Mouse (Mus musculus) olfactory bulb, adult 2 months (tissue): ENCODE measurements around the gene Slpi. TPM values are rescaled to one million over a fixed set of nuclear protein-coding genes. Genes with fewer than 3 reads are reported as not detected.

Source experiments
- H3K27ac ChIP-seq: fragments of 200-500 bp; 2 replicates; pipeline ENCODE4 v1.5.1; 2012; ENCODE audit warnings: low read depth, low read length; ENCODE audit not compliant: insufficient read depth
- H3K4me1 ChIP-seq: fragments of 200-500 bp; 2 replicates; pipeline ENCODE4 v1.6.1; 2012; ENCODE audit warnings: low read length; ENCODE audit not compliant: control insufficient read depth, insufficient read depth
- H3K4me3 ChIP-seq: fragments of 200-500 bp; 2 replicates; pipeline ENCODE4 v1.5.1; 2012; ENCODE audit warnings: mild to moderate bottlenecking, low read depth, low read length, moderate library complexity; ENCODE audit not compliant: insufficient read depth
- CTCF ChIP-seq: fragments of 200-500 bp; IDR thresholded peaks from 2 replicates; pipeline ENCODE4 v1.5.1; 2012; ENCODE audit warnings: low read depth, mild to moderate bottlenecking, low read length, moderate library complexity; ENCODE audit not compliant: insufficient read depth
- POLR2A ChIP-seq: fragments of 200-500 bp; IDR thresholded peaks from 2 replicates; pipeline ENCODE4 v1.6.1; 2012; ENCODE audit warnings: mild to moderate bottlenecking, low read depth, low read length, moderate library complexity; ENCODE audit not compliant: insufficient read depth
- WGBS: fragments of 180-500 bp; shearing (Covaris S2); methylation state at CpG from one replicate; pipeline ENCODE4 v1.1.7; 2018; 5-methylcytosine and 5-hydroxymethylcytosine counted together
- polyA plus RNA-seq: library from polyadenylated mRNA; stranded (reverse); fragments of >200 nt; gene quantifications from 2 replicates; pipeline ENCODE4 v1.2.4, GENCODE M21; 2012; ENCODE audit warnings: low replicate concordance; ENCODE audit not compliant: missing spikeins, insufficient read depth, insufficient read length

The Slpi gene
- polyA plus RNA-seq, 1 experiment: not detected

DNA sequence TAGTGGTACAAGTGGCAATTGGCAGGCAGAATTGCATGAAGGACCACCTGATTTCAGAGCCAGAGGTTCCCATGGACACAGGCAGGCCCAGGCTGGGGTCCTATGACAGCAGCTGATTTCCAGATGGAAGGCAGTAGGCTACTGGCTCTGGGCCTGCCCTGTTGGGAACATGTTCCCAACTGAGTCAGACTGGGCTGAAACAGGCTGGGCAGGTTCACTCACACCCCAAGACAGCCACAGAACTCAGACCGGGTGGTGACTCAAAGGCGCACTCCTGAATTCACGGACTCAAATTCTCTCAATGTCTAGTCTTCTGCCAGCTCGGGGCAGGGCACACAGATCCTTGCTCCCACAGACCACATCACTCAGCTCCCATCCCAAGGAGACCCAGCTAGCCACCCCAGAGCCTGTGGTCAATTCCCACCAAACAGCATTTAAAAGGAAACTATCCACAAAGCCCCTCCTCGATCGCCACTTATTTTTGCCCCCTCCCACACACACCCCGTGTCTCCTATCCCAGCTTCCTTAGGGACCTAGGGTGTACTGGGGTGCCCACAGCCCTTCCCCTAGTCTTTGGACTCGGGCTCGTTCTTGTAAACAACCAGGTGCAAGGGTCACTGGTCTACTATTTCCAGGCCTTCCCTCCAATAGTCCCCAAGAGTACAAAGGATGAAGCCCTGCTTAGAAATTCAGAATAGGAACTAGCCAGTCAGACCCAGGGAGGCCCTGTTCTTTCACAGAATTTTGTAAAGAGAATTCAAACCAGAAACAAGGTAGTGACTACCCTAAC, 43.0 kb upstream of the Slpi start:
- TF ChIP-seq CTCF: no peak
- TF ChIP-seq POLR2A: no peak
- Histone ChIP-seq H3K4me1 (peaks cover 33% of the 10 kb centered on the region), H3K27ac (0 out of 2 replicates have a peak overlapping the region, but pooled peaks have one; percentile 38), H3K4me3 (no peak overlapping the region)
- WGBS: 68% methylated on average over 9 of the region's 9 CpGs

DNA sequence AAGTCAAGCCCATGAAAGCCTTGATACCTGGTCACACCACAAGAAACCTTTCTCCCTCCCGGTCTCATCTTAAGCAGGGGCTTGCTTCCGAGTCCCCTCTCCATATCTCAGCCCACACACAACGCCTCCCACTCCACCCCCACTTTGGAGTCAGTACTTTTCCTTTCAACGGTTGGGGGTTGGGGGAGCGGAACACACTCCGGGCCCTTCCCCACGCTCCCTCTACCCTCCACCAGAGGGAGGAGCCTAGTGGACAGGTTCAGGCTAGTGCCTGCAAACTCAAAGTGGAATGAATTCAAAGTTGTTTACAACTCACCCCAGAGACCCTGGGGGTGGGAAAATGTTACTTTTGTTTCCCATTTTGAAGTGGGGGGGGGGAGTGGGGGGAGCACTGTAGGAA, 41.8 kb upstream of the Slpi start:
- no peak overlapping the region for H3K4me3 ChIP-seq
- WGBS: 26% methylated on average over 7 of the region's 7 CpGs
- TF ChIP-seq POLR2A (no peak), CTCF (no peak)
- peaks cover 32% of the 10 kb centered on the region for H3K4me1 ChIP-seq
- H3K27ac ChIP-seq: no peak overlapping the region

DNA sequence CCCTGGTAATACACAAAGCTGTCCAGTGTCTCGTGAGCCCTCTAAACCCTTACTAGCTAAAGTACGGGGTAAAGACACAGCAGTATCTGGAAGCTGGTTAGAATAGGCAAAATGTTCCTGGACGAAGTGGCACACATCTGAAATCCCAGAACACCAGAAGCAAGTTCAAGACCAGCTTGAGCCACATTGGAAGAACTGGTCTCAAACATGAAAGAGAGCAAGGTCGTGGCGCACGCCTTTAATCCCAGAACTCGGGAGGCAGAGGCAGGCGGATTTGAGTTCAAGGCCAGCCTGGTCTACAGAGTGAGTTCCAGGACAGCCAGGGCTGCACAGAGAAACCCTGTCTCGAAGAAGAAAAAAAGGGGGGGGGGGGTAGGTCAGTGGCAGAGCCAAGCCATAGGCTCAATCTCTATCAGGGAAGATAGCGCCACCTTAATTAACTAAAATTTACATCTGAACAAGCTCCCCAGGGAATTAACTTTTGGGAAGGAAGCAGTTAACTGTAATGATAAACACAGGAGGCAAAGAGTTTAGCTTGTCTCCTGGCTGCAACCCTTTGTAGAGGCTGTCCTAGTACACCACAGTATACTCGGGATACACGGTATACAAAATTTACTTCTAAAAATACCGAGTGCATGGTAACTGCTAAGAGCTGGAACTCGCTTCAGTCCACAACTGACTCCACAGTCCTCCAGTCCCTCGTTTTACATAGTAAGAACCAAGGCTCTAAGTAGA, 41.2 kb upstream of the Slpi start:
- no peak for TF ChIP-seq POLR2A
- TF ChIP-seq CTCF: no peak
- peaks cover 32% of the 10 kb centered on the region for H3K4me1 ChIP-seq
- WGBS: 65% methylated on average over 15 of the region's 15 CpGs
- H3K27ac ChIP-seq: no peak overlapping the region
- H3K4me3 ChIP-seq: no peak overlapping the region

DNA sequence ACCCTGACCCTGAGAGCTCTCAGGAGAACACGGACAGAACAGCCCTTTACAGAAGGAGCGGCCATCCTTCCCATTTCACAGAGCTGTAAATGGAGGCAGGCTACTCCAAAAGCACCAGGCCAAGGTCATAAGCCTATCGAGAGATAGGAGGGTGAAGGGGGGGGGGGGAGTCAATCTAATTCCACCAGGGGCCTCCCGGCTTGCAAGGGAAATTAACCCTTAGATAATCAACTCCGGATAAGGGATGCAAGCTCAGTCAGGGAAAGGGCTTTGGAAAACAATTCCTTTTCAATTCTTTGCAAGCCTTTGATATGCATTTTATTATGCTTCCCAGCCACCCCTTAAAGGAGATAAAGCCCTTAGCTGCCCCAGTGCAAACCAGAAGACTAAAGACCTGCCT, 39.6 kb upstream of the Slpi start:
- Histone ChIP-seq H3K27ac (no peak overlapping the region), H3K4me3 (no peak overlapping the region), H3K4me1 (peaks cover 30% of the 10 kb centered on the region)
- WGBS: 51% methylated on average over 5 of the region's 5 CpGs
- TF ChIP-seq POLR2A (no peak), CTCF (no peak)

DNA sequence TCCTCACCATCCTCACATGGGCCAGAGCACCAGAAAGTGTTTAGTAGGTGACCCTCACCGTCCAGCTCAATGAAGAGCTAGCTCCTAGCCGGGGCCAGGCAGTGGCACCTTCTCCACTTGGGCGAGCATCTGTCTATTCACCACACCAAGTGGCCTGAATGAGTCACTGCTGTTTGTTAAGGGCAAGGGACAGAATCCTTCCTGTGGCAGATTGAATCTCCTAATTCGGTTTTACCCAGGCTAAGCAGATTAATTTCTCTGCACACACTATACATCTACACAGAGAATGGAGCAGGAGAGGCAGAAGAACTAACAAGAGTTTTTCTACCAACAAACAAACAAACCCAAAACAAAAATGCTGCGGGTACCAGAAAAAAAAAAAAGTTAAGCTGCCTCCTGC, 38.1 kb upstream of the Slpi start:
- no peak for TF ChIP-seq CTCF
- WGBS: 88% methylated on average over 5 of the region's 5 CpGs
- H3K27ac ChIP-seq: no peak overlapping the region
- peaks cover 18% of the 10 kb centered on the region for H3K4me1 ChIP-seq
- H3K4me3 ChIP-seq: no peak overlapping the region

DNA sequence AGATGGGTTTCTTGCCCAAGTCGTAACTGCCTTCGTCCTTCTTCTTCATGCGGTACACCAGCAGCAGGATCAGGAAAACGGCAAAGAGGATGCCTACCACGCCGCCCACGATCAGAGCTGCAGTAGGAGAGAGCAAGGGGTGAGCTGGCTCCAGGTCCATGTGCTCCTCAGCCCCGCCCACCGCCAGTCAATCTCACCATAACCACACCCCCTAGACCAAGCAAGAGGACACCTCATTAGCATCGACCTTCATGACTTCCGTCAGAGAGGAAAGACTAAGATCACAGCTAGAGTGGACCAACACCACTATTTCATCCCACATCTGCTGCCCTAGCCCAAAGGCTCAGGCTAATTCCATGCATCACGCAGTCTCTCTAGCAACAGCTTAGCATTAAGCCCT, 37.2 kb upstream of the Slpi start:
- H3K27ac ChIP-seq: no peak overlapping the region
- no peak overlapping the region for H3K4me3 ChIP-seq
- 43% methylated on average over 12 of the region's 12 CpGs for WGBS
- TF ChIP-seq POLR2A: no peak
- TF ChIP-seq CTCF: no peak
- H3K4me1 ChIP-seq: peaks cover 12% of the 10 kb centered on the region

DNA sequence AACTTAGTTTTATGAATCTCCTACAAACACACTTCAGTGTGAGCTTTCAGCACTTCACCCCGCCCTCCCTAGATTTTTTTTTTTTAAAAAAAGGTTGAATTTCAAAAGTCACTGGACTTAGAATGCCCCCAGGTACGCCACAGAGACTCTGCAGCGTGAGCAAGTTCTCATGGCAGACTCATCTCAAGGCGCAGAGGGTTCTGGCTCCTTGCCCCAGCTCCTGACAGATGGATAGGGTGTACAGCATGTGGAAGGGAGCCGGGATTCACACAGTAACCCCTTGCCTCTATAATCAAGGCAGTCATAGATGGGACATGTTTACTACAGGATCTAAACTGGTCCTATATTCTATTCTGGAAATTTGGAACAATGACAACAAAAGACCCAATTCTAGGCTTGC, 36.5 kb upstream of the Slpi start:
- TF ChIP-seq POLR2A: no peak
- TF ChIP-seq CTCF: no peak
- H3K27ac ChIP-seq: no peak overlapping the region
- no peak overlapping the region for H3K4me3 ChIP-seq
- WGBS: 80% methylated on average over 5 of the region's 5 CpGs
- H3K4me1 ChIP-seq: peaks cover 5% of the 10 kb centered on the region

DNA sequence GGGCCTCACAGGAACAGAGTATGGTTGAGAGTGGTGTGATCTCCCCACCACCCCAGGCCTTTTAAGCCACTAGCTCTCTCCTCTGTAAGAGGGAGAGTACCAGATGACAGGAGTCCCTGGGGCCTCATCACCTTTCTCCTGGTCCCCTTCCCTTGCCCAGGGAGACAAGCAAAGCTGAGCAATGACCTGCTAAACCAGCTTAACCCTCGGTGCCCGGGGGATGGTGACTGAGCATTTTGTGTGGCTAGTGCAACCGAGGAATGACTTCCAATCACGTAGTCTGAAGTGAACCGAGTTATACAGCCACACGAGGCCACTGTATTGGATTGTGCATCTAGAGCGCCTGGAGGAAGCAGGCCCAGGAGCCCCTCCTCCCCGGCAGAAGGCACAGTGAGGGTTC, 35.5 kb upstream of the Slpi start:
- WGBS: 91% methylated on average over 8 of the region's 8 CpGs

DNA sequence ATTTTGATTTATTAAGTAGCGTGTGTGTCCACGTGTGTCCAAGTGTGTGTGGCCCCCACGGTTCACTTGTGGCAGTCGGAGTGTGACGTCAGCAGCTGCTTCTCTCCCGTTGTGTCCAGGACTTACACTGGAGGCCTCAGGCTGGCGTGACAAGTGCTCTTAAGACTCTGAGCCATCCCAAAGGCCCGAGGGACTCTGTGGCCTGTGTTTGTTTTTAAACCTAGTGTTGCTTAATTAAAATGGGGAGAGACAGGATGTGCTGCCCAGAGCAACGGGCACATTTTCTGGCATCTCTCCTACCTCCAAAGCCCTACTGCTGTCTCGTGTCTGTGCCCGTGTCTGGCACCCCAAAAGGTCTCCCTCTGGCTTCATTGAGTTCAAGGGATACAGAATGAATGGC, 34.6 kb upstream of the Slpi start:
- no peak overlapping the region for H3K4me3 ChIP-seq
- 0 out of 2 replicates have a peak, but pooled peaks cover 5% of the 10 kb centered on the region for H3K4me1 ChIP-seq
- 81% methylated on average over 11 of the region's 11 CpGs for WGBS
- no peak overlapping the region for H3K27ac ChIP-seq
- no peak for TF ChIP-seq CTCF
- no peak for TF ChIP-seq POLR2A

More for the DNA sequence above, 35.5 kb upstream of the Slpi start:
- TF ChIP-seq CTCF: no peak
- no peak for TF ChIP-seq POLR2A
- Histone ChIP-seq H3K27ac (no peak overlapping the region), H3K4me1 (0 out of 2 replicates have a peak, but pooled peaks cover 5% of the 10 kb centered on the region), H3K4me3 (no peak overlapping the region)
